Mouse (Mus musculus): ENCODE data around the gene Ecpas. TPM values are rescaled to one million over a fixed set of nuclear protein-coding genes. Genes with fewer than 3 reads are reported as not detected.

The Ecpas gene
- polyA plus RNA-seq (2012; fragmentation: generic; extraction: Trizol) = 16.3 TPM
- long read RNA-seq, experiment 1, partial matches to known transcripts = 11 of 13 reads
- long read RNA-seq, experiment 1, other reads (novel, unspliced or antisense) = 2 of 13 reads
- long read RNA-seq, experiment 2, full-length matches to known transcripts = 49 of 151 reads
- long read RNA-seq, experiment 2, partial matches to known transcripts = 46 of 151 reads
- long read RNA-seq, experiment 2, other reads (novel, unspliced or antisense) = 56 of 151 reads

GRCm38 (mm10) chr4:58912629-58913335 lies at the start of gene Ecpas:
Gene Ecpas (minus strand): TSS chr4:58912749.
- Histone ChIP-seq H3ac (ENCODE audit: control insufficient read depth, insufficient read length, low read depth) (peak within 1 kb of the TSS; percentile 95), H3K79me3 (ENCODE audit: low read depth) (peaks cover 39% of the 10 kb centered on the region), H3K27me3 (ENCODE audit: control insufficient read depth, insufficient read depth, insufficient read length) (no peaks in the 10 kb centered on the region), H3K4me3 (ENCODE audit: insufficient read depth, poor library complexity, severe bottlenecking) (peak within 1 kb of the TSS; percentile 82), H3K79me2 (ENCODE audit: control insufficient read depth, insufficient read depth) (peaks cover 52% of the 10 kb centered on the region), H3K36me3 (ENCODE audit: control insufficient read depth, insufficient read depth) (no peaks in the 10 kb centered on the region)
- TF ChIP-seq USF1 (IDR thresholded peaks at IDR 0.05; ENCODE audit: low read depth) (no peak), MYOG (IDR thresholded peaks at IDR 0.05; ENCODE audit: control insufficient read depth, extremely low read depth, insufficient read length) (no peak), CEBPB (IDR thresholded peaks at IDR 0.05; ENCODE audit: low read depth) (no peak), CTCF (IDR thresholded peaks at IDR 0.05; ENCODE audit: control insufficient read depth, insufficient read depth, insufficient read length) (no peak), FOSL1 (IDR thresholded peaks at IDR 0.05; ENCODE audit: insufficient read depth, low read length, poor library complexity, severe bottlenecking) (no peak), MYOD1 (IDR thresholded peaks at IDR 0.05; ENCODE audit: control insufficient read depth, insufficient read length, low read depth) (no peak), MAX (IDR thresholded peaks at IDR 0.05) (no peak)

GRCm38 (mm10) chr4:58961719-58962118 lies 49.2 kb upstream of the Ecpas start:
- no peaks in the 10 kb centered on the region for H3K36me3 ChIP-seq (ENCODE audit: control insufficient read depth, insufficient read depth)
- no peak overlapping the region for H3K4me3 ChIP-seq (ENCODE audit: insufficient read depth, poor library complexity, severe bottlenecking)
- no peaks in the 10 kb centered on the region for H3K27me3 ChIP-seq (ENCODE audit: control insufficient read depth, insufficient read depth, insufficient read length)
- TF ChIP-seq CEBPB (IDR thresholded peaks at IDR 0.05; ENCODE audit: low read depth) = no peak
- no peak for TF ChIP-seq MYOD1 (IDR thresholded peaks at IDR 0.05; ENCODE audit: control insufficient read depth, insufficient read length, low read depth)
- TF ChIP-seq USF1 (IDR thresholded peaks at IDR 0.05; ENCODE audit: low read depth) = no peak
- TF ChIP-seq FOSL1 (IDR thresholded peaks at IDR 0.05; ENCODE audit: insufficient read depth, low read length, poor library complexity, severe bottlenecking) = no peak
- no peak for TF ChIP-seq CTCF (IDR thresholded peaks at IDR 0.05; ENCODE audit: control insufficient read depth, insufficient read depth, insufficient read length)
- no peak for TF ChIP-seq MAX (IDR thresholded peaks at IDR 0.05)
- TF ChIP-seq MYOG (IDR thresholded peaks at IDR 0.05; ENCODE audit: control insufficient read depth, extremely low read depth, insufficient read length) = no peak
- H3K79me3 ChIP-seq (ENCODE audit: low read depth) = no peaks in the 10 kb centered on the region
- H3ac ChIP-seq (ENCODE audit: control insufficient read depth, insufficient read length, low read depth) = no peak overlapping the region
- no peaks in the 10 kb centered on the region for H3K79me2 ChIP-seq (ENCODE audit: control insufficient read depth, insufficient read depth)

GRCm38 (mm10) chr4:58952630-58953029 lies 40.1 kb upstream of the Ecpas start:
- no peak for TF ChIP-seq MAX (IDR thresholded peaks at IDR 0.05)
- TF ChIP-seq CTCF (IDR thresholded peaks at IDR 0.05; ENCODE audit: control insufficient read depth, insufficient read depth, insufficient read length) = no peak
- TF ChIP-seq CEBPB (IDR thresholded peaks at IDR 0.05; ENCODE audit: low read depth) = no peak
- no peak for TF ChIP-seq MYOD1 (IDR thresholded peaks at IDR 0.05; ENCODE audit: control insufficient read depth, insufficient read length, low read depth)
- no peak for TF ChIP-seq MYOG (IDR thresholded peaks at IDR 0.05; ENCODE audit: control insufficient read depth, extremely low read depth, insufficient read length)
- TF ChIP-seq USF1 (IDR thresholded peaks at IDR 0.05; ENCODE audit: low read depth) = no peak
- no peak for TF ChIP-seq FOSL1 (IDR thresholded peaks at IDR 0.05; ENCODE audit: insufficient read depth, low read length, poor library complexity, severe bottlenecking)
- Histone ChIP-seq H3ac (ENCODE audit: control insufficient read depth, insufficient read length, low read depth) (no peak overlapping the region), H3K79me2 (ENCODE audit: control insufficient read depth, insufficient read depth) (no peaks in the 10 kb centered on the region), H3K79me3 (ENCODE audit: low read depth) (no peaks in the 10 kb centered on the region), H3K36me3 (ENCODE audit: control insufficient read depth, insufficient read depth) (no peaks in the 10 kb centered on the region), H3K27me3 (ENCODE audit: control insufficient read depth, insufficient read depth, insufficient read length) (no peaks in the 10 kb centered on the region), H3K4me3 (ENCODE audit: insufficient read depth, poor library complexity, severe bottlenecking) (no peak overlapping the region)

- H3K27me3 ChIP-seq (ENCODE audit: control insufficient read depth, insufficient read depth, insufficient read length) = peaks cover 18% of the 10 kb centered on the region
- H3K79me2 ChIP-seq (ENCODE audit: control insufficient read depth, insufficient read depth) = no peaks in the 10 kb centered on the region
- H3ac ChIP-seq (ENCODE audit: control insufficient read depth, insufficient read length, low read depth) = no peak overlapping the region
- H3K79me3 ChIP-seq (ENCODE audit: low read depth) = no peaks in the 10 kb centered on the region
- no peak overlapping the region for H3K4me3 ChIP-seq (ENCODE audit: insufficient read depth, poor library complexity, severe bottlenecking)
- TF ChIP-seq MYOD1 (IDR thresholded peaks at IDR 0.05; ENCODE audit: control insufficient read depth, insufficient read length, low read depth) (no peak), CTCF (IDR thresholded peaks at IDR 0.05; ENCODE audit: control insufficient read depth, insufficient read depth, insufficient read length) (no peak), CEBPB (IDR thresholded peaks at IDR 0.05; ENCODE audit: low read depth) (no peak), USF1 (IDR thresholded peaks at IDR 0.05; ENCODE audit: low read depth) (no peak), FOSL1 (IDR thresholded peaks at IDR 0.05; ENCODE audit: insufficient read depth, low read length, poor library complexity, severe bottlenecking) (no peak), MYOG (IDR thresholded peaks at IDR 0.05; ENCODE audit: control insufficient read depth, extremely low read depth, insufficient read length) (no peak), MAX (IDR thresholded peaks at IDR 0.05) (no peak)
- no peaks in the 10 kb centered on the region for H3K36me3 ChIP-seq (ENCODE audit: control insufficient read depth, insufficient read depth)
These were observed 35.8 kb upstream of the Ecpas start for GRCm38 (mm10) chr4:58948391-58948790.

- Histone ChIP-seq H3K27me3 (ENCODE audit: control insufficient read depth, insufficient read depth, insufficient read length) (peaks cover 26% of the 10 kb centered on the region), H3ac (ENCODE audit: control insufficient read depth, insufficient read length, low read depth) (no peak overlapping the region), H3K79me2 (ENCODE audit: control insufficient read depth, insufficient read depth) (no peaks in the 10 kb centered on the region), H3K36me3 (ENCODE audit: control insufficient read depth, insufficient read depth) (no peaks in the 10 kb centered on the region), H3K79me3 (ENCODE audit: low read depth) (no peaks in the 10 kb centered on the region), H3K4me3 (ENCODE audit: insufficient read depth, poor library complexity, severe bottlenecking) (no peak overlapping the region)
- TF ChIP-seq USF1 (IDR thresholded peaks at IDR 0.05; ENCODE audit: low read depth) = no peak
- no peak for TF ChIP-seq CTCF (IDR thresholded peaks at IDR 0.05; ENCODE audit: control insufficient read depth, insufficient read depth, insufficient read length)
- no peak for TF ChIP-seq MYOG (IDR thresholded peaks at IDR 0.05; ENCODE audit: control insufficient read depth, extremely low read depth, insufficient read length)
- no peak for TF ChIP-seq MYOD1 (IDR thresholded peaks at IDR 0.05; ENCODE audit: control insufficient read depth, insufficient read length, low read depth)
- no peak for TF ChIP-seq FOSL1 (IDR thresholded peaks at IDR 0.05; ENCODE audit: insufficient read depth, low read length, poor library complexity, severe bottlenecking)
- TF ChIP-seq MAX (IDR thresholded peaks at IDR 0.05) = no peak
- no peak for TF ChIP-seq CEBPB (IDR thresholded peaks at IDR 0.05; ENCODE audit: low read depth)
These were observed 32.1 kb upstream of the Ecpas start for GRCm38 (mm10) chr4:58944695-58945094.

Data from C2C12 (cell line).